Mouse (Mus musculus): ENCODE data around the gene Pltp. TPM values are rescaled to one million over a fixed set of nuclear protein-coding genes. Genes with fewer than 3 reads are reported as not detected.

Gene Pltp
- polyA plus RNA-seq, 1 experiment, result 35.7 TPM

Other genes with a start within 250 kb of the Pltp start
- not detected in 2 replicates for gene Wfdc6b, start 244.2 kb downstream of the Pltp start, polyA plus RNA-seq (2012; rRNA removed)
- gene Wfdc8, start 244.1 kb downstream of the Pltp start, polyA plus RNA-seq (2012; rRNA removed), result 0.05 TPM in 1 of 2 replicates, not detected in the other
- gene Wfdc16, start 218.9 kb downstream of the Pltp start, polyA plus RNA-seq (2012; rRNA removed), result 0.14 TPM in 1 of 2 replicates, not detected in the other
- 0.73 TPM in 1 of 2 replicates, not detected in the other for gene Wfdc10, start 201.7 kb downstream of the Pltp start, polyA plus RNA-seq (2012; rRNA removed)
- gene Wfdc9, start 201.1 kb downstream of the Pltp start, polyA plus RNA-seq (2012; rRNA removed), result not detected in 2 replicates
- gene Wfdc11, start 183.6 kb downstream of the Pltp start, polyA plus RNA-seq (2012; rRNA removed), result not detected in 2 replicates
- gene Wfdc13, start 172.6 kb downstream of the Pltp start, polyA plus RNA-seq (2012; rRNA removed), result 0.10 and 0.32 TPM in 2 replicates
- not detected in 2 replicates for gene Spint4, start 159.2 kb downstream of the Pltp start, polyA plus RNA-seq (2012; rRNA removed)
- gene Spint5, start 142.4 kb downstream of the Pltp start, polyA plus RNA-seq (2012; rRNA removed), result not detected in 2 replicates
- gene Wfdc3, start 111.8 kb downstream of the Pltp start, polyA plus RNA-seq (2012; rRNA removed), result 0.19 and 0.22 TPM in 2 replicates
- 17.3 and 27.6 TPM in 2 replicates for gene Dnttip1, start 111.7 kb downstream of the Pltp start, polyA plus RNA-seq (2012; rRNA removed)
- 154 and 183 TPM in 2 replicates for gene Ube2c, start 87.8 kb downstream of the Pltp start, polyA plus RNA-seq (2012; rRNA removed)
- 2.2 TPM in 1 of 2 replicates, not detected in the other for gene Tnnc2, start 77.7 kb downstream of the Pltp start, polyA plus RNA-seq (2012; rRNA removed)
- 9.1 and 9.9 TPM in 2 replicates for gene Snx21, start 71.9 kb downstream of the Pltp start, polyA plus RNA-seq (2012; rRNA removed)
- gene Acot8, start 52.8 kb downstream of the Pltp start, polyA plus RNA-seq (2012; rRNA removed), result 63.0 and 82.8 TPM in 2 replicates
- gene Zswim3, start 52.6 kb downstream of the Pltp start, polyA plus RNA-seq (2012; rRNA removed), result 4.0 and 4.8 TPM in 2 replicates
- gene Zswim1, start 35.0 kb downstream of the Pltp start, polyA plus RNA-seq (2012; rRNA removed), result 8.1 and 8.3 TPM in 2 replicates
- not detected in 2 replicates for gene Spata25, start 29.2 kb downstream of the Pltp start, polyA plus RNA-seq (2012; rRNA removed)
- gene Ctsa, start 24.8 kb downstream of the Pltp start, polyA plus RNA-seq (2012; rRNA removed), result 195 and 290 TPM in 2 replicates
- 3.3 and 3.5 TPM in 2 replicates for gene Neurl2, start 24.3 kb downstream of the Pltp start, polyA plus RNA-seq (2012; rRNA removed)
- 30.8 and 34.3 TPM in 2 replicates for gene Pcif1, start 21.6 kb upstream of the Pltp start, polyA plus RNA-seq (2012; rRNA removed)
- 18.5 and 26.1 TPM in 2 replicates for gene Zfp335, start 54.0 kb upstream of the Pltp start, polyA plus RNA-seq (2012; rRNA removed)
- gene Mmp9, start 83.1 kb upstream of the Pltp start, polyA plus RNA-seq (2012; rRNA removed), result 6.9 and 21.8 TPM in 2 replicates
- 0.50 and 0.95 TPM in 2 replicates for gene Slc12a5, start 103.1 kb upstream of the Pltp start, polyA plus RNA-seq (2012; rRNA removed)
- 18.1 and 22.0 TPM in 2 replicates for gene Ncoa5, start 177.2 kb upstream of the Pltp start, polyA plus RNA-seq (2012; rRNA removed)
- 9.5 and 9.6 TPM in 2 replicates for gene Cd40, start 197.9 kb upstream of the Pltp start, polyA plus RNA-seq (2012; rRNA removed)
- not detected in 2 replicates for gene 1700025C18Rik, start 233.0 kb upstream of the Pltp start, polyA plus RNA-seq (2012; rRNA removed)